Mouse (Mus musculus) heart, embryonic 16.5 days (tissue): ENCODE measurements around the gene Rexo2. TPM values are rescaled to one million over a fixed set of nuclear protein-coding genes. Genes with fewer than 3 reads are reported as not detected.

Experiments used
- ATAC-seq: fragments of 200-750 bp; cut with Nextera tagmentation; replicated peaks from 2 replicates; pipeline ENCODE4 v1.8.0; 2017; ENCODE audit warnings: moderate number of reproducible peaks; ENCODE audit not compliant: insufficient read depth, low FRiP score; ENCODE audit errors: extremely low read depth
- H3K27ac ChIP-seq: fragments of 300-500 bp; sonication (generic); 2 replicates; pipeline ENCODE4 v1.5.1; 2014; ENCODE audit warnings: mild to moderate bottlenecking, low read length, control low read depth, moderate library complexity
- H3K27me3 ChIP-seq: fragments of 300-500 bp; sonication (generic); 2 replicates; pipeline ENCODE4 v1.6.1; 2014; ENCODE audit warnings: low read length, mixed read lengths; ENCODE audit not compliant: control insufficient read depth, insufficient read depth
- H3K36me3 ChIP-seq: fragments of 300-500 bp; sonication (generic); 2 replicates; pipeline ENCODE4 v1.6.1; 2014; ENCODE audit not compliant: control insufficient read depth, insufficient read depth
- H3K4me1 ChIP-seq: fragments of 300-500 bp; sonication (generic); 2 replicates; pipeline ENCODE4 v1.6.1; 2014; ENCODE audit warnings: low read length, mixed read lengths; ENCODE audit not compliant: control insufficient read depth, insufficient read depth
- H3K4me2 ChIP-seq: fragments of 300-500 bp; sonication (generic); 2 replicates; pipeline ENCODE4 v1.6.1; 2014; ENCODE audit warnings: low read depth, mild to moderate bottlenecking, control low read depth, low read length
- H3K4me3 ChIP-seq: fragments of 300-500 bp; sonication (generic); 2 replicates; pipeline ENCODE4 v1.5.1; 2014; ENCODE audit warnings: mild to moderate bottlenecking, control low read depth, low read length
- H3K9ac ChIP-seq: fragments of 300-500 bp; sonication (generic); 2 replicates; pipeline ENCODE4 v1.6.1; 2014; ENCODE audit warnings: low read length, control low read depth
- H3K9me3 ChIP-seq: fragments of 300-500 bp; sonication (generic); replicated peaks from 2 replicates; pipeline ENCODE4 v1.6.1; 2016; ENCODE audit warnings: low read length; ENCODE audit not compliant: control insufficient read depth
- WGBS: fragments of 180-500 bp; shearing (Covaris S2); extraction: QIAGEN DNeasy Blood & Tissue Kit; methylation state at CpG from one replicate; pipeline ENCODE4 v1.1.7; 2014; 5-methylcytosine and 5-hydroxymethylcytosine counted together
- microRNA-seq: library from miRNA; unstranded; fragments of <30 nt; microRNA quantifications from one replicate; pipeline ENCODE4, GENCODE M21; 2017
- polyA plus RNA-seq: library from polyadenylated mRNA; unstranded; fragments of >200 nt; fragmentation: Nextera tagmentation; extraction: Ambion mirVana; gene quantifications from 2 replicates; pipeline ENCODE4 v1.2.1, GENCODE M21; 2015

Rexo2 gene
- polyA plus RNA-seq, 1 experiment from 2014 or later: 108 TPM

- 75% methylated on average over 8 of the region's 8 CpGs for WGBS
These were observed 58.0 kb downstream of the Rexo2 start for GRCm38 (mm10) chr9:48422382-48422781.

GRCm38 (mm10) chr9:48421561-48421960, 58.9 kb downstream of the Rexo2 start:
- no peaks in the 10 kb centered on the region for H3K9me3 ChIP-seq
- H3K27me3 ChIP-seq: no peaks in the 10 kb centered on the region
- no peak overlapping the region for H3K4me3 ChIP-seq
- no peak overlapping the region for H3K4me2 ChIP-seq
- 73% methylated on average over 2 of the region's 2 CpGs for WGBS
- no peak overlapping the region for H3K27ac ChIP-seq
- H3K9ac ChIP-seq: no peak overlapping the region
- H3K4me1 ChIP-seq: no peaks in the 10 kb centered on the region
- H3K36me3 ChIP-seq: no peaks in the 10 kb centered on the region
- no peak for ATAC-seq

More at GRCm38 (mm10) chr9:48422382-48422781, 58.0 kb downstream of the Rexo2 start:
- Histone ChIP-seq H3K4me3 (no peak overlapping the region), H3K36me3 (no peaks in the 10 kb centered on the region), H3K4me1 (no peaks in the 10 kb centered on the region), H3K27ac (no peak overlapping the region), H3K9ac (no peak overlapping the region), H3K4me2 (no peak overlapping the region), H3K27me3 (no peaks in the 10 kb centered on the region), H3K9me3 (no peaks in the 10 kb centered on the region)
- no peak for ATAC-seq

GRCm38 (mm10) chr9:48421029-48421428, 59.4 kb downstream of the Rexo2 start:
- Histone ChIP-seq H3K27ac (no peak overlapping the region), H3K4me1 (no peaks in the 10 kb centered on the region), H3K27me3 (no peaks in the 10 kb centered on the region), H3K4me3 (no peak overlapping the region), H3K36me3 (no peaks in the 10 kb centered on the region), H3K9ac (no peak overlapping the region), H3K9me3 (no peaks in the 10 kb centered on the region), H3K4me2 (no peak overlapping the region)
- ATAC-seq: no peak
- 47% methylated on average over 2 of the region's 2 CpGs for WGBS

GRCm38 (mm10) chr9:48420437-48420836, 60.0 kb downstream of the Rexo2 start:
- H3K4me1 ChIP-seq: no peaks in the 10 kb centered on the region
- H3K27ac ChIP-seq: no peak overlapping the region
- no peak overlapping the region for H3K9ac ChIP-seq
- ATAC-seq: no peak
- H3K9me3 ChIP-seq: no peaks in the 10 kb centered on the region
- no peak overlapping the region for H3K4me3 ChIP-seq
- 80% methylated on average over 7 of the region's 7 CpGs for WGBS
- H3K27me3 ChIP-seq: no peaks in the 10 kb centered on the region
- H3K36me3 ChIP-seq: no peaks in the 10 kb centered on the region
- H3K4me2 ChIP-seq: no peak overlapping the region

- Histone ChIP-seq H3K9me3 (no peaks in the 10 kb centered on the region), H3K27ac (no peak overlapping the region), H3K27me3 (no peaks in the 10 kb centered on the region), H3K4me1 (no peaks in the 10 kb centered on the region), H3K36me3 (no peaks in the 10 kb centered on the region), H3K4me2 (no peak overlapping the region), H3K4me3 (no peak overlapping the region), H3K9ac (no peak overlapping the region)
- ATAC-seq: no peak
- WGBS: 58% methylated on average over 8 of the region's 8 CpGs
These were observed 61.6 kb downstream of the Rexo2 start for GRCm38 (mm10) chr9:48418829-48419228.

Small RNA genes within 50 kb of the gene (microRNA-seq; reads per million reads assigned to microRNA genes)
- gene Gm23653: not detected

Other genes starting within 250 kb of the Rexo2 start
- gene Nxpe2, start 127.2 kb downstream of the Rexo2 start, polyA plus RNA-seq: 1.1 and 2.7 TPM in 2 replicates
- 80.3 and 89.8 TPM in 2 replicates for gene Rbm7, start 14.7 kb upstream of the Rexo2 start, polyA plus RNA-seq
- 31.6 and 32.3 TPM in 2 replicates for gene Gm5617, start 14.8 kb upstream of the Rexo2 start, polyA plus RNA-seq
- 6.3 and 7.3 TPM in 2 replicates for gene Nnmt, start 124.5 kb upstream of the Rexo2 start, polyA plus RNA-seq